Mouse (Mus musculus) heart, adult 9 months (tissue): ENCODE measurements around the gene Frmd4a.
"Not testable (repeated sequence)": the region's sequence is repeated elsewhere in the genome, so short reads cannot be mapped to it uniquely, and the experiment has no call there.

Source experiments
- DNase-seq, 2 experiments: peaks; one replicate each; pipeline ENCODE4 v3.0.0; 2022; ENCODE audit warnings: low spot score in 2 of 2

The Frmd4a gene

GRCm38 (mm10) chr2:4575975-4576374, 558.5 kb downstream of the Frmd4a start:
- no peak for DNase-seq

GRCm38 (mm10) chr2:4578291-4578690, 560.8 kb downstream of the Frmd4a start:
- no peak for DNase-seq

- DNase-seq = no peak
These were observed 562.0 kb downstream of the Frmd4a start for GRCm38 (mm10) chr2:4579357-4580068.

GRCm38 (mm10) chr2:4580666-4581065, 563.1 kb downstream of the Frmd4a start:
- no peak for DNase-seq

GRCm38 (mm10) chr2:4582930-4583329, 565.4 kb downstream of the Frmd4a start:
- DNase-seq = no peak

GRCm38 (mm10) chr2:4584252-4584651, 566.7 kb downstream of the Frmd4a start:
- no peak for DNase-seq

GRCm38 (mm10) chr2:4586245-4586644, 568.7 kb downstream of the Frmd4a start:
- DNase-seq = peak; percentile 60 to 69

- DNase-seq = no peak
These were observed 570.3 kb downstream of the Frmd4a start for GRCm38 (mm10) chr2:4587685-4588409.

- no peak for DNase-seq
These were observed 574.1 kb downstream of the Frmd4a start for GRCm38 (mm10) chr2:4591647-4592046.

- DNase-seq = peak; percentile 59 to 72
These were observed 575.1 kb downstream of the Frmd4a start for GRCm38 (mm10) chr2:4592666-4593065.

- DNase-seq = peak; percentile 85 to 89
These were observed 575.9 kb downstream of the Frmd4a start for GRCm38 (mm10) chr2:4593433-4593832.

GRCm38 (mm10) chr2:4593878-4594387, 576.4 kb downstream of the Frmd4a start:
- no peak for DNase-seq

GRCm38 (mm10) chr2:4596992-4597391, 579.5 kb downstream of the Frmd4a start:
- no peak for DNase-seq

- peak; percentile 53 to 67 for DNase-seq
These were observed 583.7 kb downstream of the Frmd4a start for GRCm38 (mm10) chr2:4601034-4601890.

- no peak for DNase-seq
These were observed 585.9 kb downstream of the Frmd4a start for GRCm38 (mm10) chr2:4603361-4603945.

- no peak for DNase-seq
These were observed 589.0 kb downstream of the Frmd4a start for GRCm38 (mm10) chr2:4606559-4606958.

GRCm38 (mm10) chr2:4608253-4608652, 590.7 kb downstream of the Frmd4a start:
- DNase-seq = no peak

- DNase-seq = no peak
These were observed 591.9 kb downstream of the Frmd4a start for GRCm38 (mm10) chr2:4609433-4609832.

- no peak for DNase-seq
These were observed 593.8 kb downstream of the Frmd4a start for GRCm38 (mm10) chr2:4611295-4611694.

- peak in 1 of 2 experiments; percentile 35 for DNase-seq
These were observed 594.2 kb downstream of the Frmd4a start for GRCm38 (mm10) chr2:4611704-4612103.

GRCm38 (mm10) chr2:4614276-4614929, 596.9 kb downstream of the Frmd4a start:
- DNase-seq = not testable (repeated sequence)
